Mouse (Mus musculus) large intestine, adult 2 months (tissue): ENCODE data around the gene BC052040. TPM values are rescaled to one million over a fixed set of nuclear protein-coding genes. Genes with fewer than 3 reads are reported as not detected.

ENCODE experiments used
- DNase-seq: peaks from one replicate; pipeline ENCODE4 v3.0.0-alpha.2; 2012; ENCODE audit warnings: low read depth, low spot score
- WGBS: fragments of 180-500 bp; shearing (Covaris S2); methylation state at CpG from one replicate; pipeline ENCODE4 v1.1.7; 2018; 5-methylcytosine and 5-hydroxymethylcytosine counted together
- polyA plus RNA-seq: library from polyadenylated mRNA; depleted of rRNA; stranded (reverse); fragments of >200 nt; gene quantifications from 2 replicates; pipeline ENCODE4 v1.2.3, GENCODE M21; 2012

The BC052040 gene
- polyA plus RNA-seq, 1 experiment, result 2.9 TPM

- 96% methylated on average over 4 of the region's 4 CpGs for WGBS
Measured at GRCm38 (mm10) chr2:115687612-115688011, 106.1 kb downstream of the BC052040 start.

GRCm38 (mm10) chr2:115688282-115688681, 106.8 kb downstream of the BC052040 start:
- WGBS, result 92% methylated on average over 6 of the region's 6 CpGs
- DNase-seq, result no peak

More at GRCm38 (mm10) chr2:115687612-115688011, 106.1 kb downstream of the BC052040 start:
- no peak for DNase-seq

- WGBS, result 94% methylated on average over 3 of the region's 3 CpGs
- DNase-seq, result no peak
Measured at GRCm38 (mm10) chr2:115693841-115694240, 112.3 kb downstream of the BC052040 start.

- WGBS, result 94% methylated on average over 6 of the region's 6 CpGs
- DNase-seq, result no peak
Measured at GRCm38 (mm10) chr2:115694386-115694785, 112.9 kb downstream of the BC052040 start.

- no peak for DNase-seq
- WGBS, result 92% methylated on average over 5 of the region's 5 CpGs
Measured at GRCm38 (mm10) chr2:115699032-115699431, 117.5 kb downstream of the BC052040 start.

GRCm38 (mm10) chr2:115702610-115703009, 121.1 kb downstream of the BC052040 start:
- no peak for DNase-seq
- 91% methylated on average over 5 of the region's 5 CpGs for WGBS

GRCm38 (mm10) chr2:115717535-115717934, 136.0 kb downstream of the BC052040 start:
- DNase-seq, result no peak
- WGBS, result 76% methylated on average over 5 of the region's 5 CpGs

- WGBS, result 80% methylated on average over 3 of the region's 3 CpGs
- no peak for DNase-seq
Measured at GRCm38 (mm10) chr2:115717980-115718379, 136.5 kb downstream of the BC052040 start.

GRCm38 (mm10) chr2:115723452-115723851, 141.9 kb downstream of the BC052040 start:
- no peak for DNase-seq
- WGBS, result 66% methylated on average over 8 of the region's 8 CpGs

- no peak for DNase-seq
- 83% methylated on average over 6 of the region's 6 CpGs for WGBS
Measured at GRCm38 (mm10) chr2:115724216-115724615, 142.7 kb downstream of the BC052040 start.

- no peak for DNase-seq
- 95% methylated on average over 6 of the region's 6 CpGs for WGBS
Measured at GRCm38 (mm10) chr2:115724726-115725125, 143.2 kb downstream of the BC052040 start.

- 81% methylated on average over 6 of the region's 6 CpGs for WGBS
- no peak for DNase-seq
Measured at GRCm38 (mm10) chr2:115725503-115725902, 144.0 kb downstream of the BC052040 start.

- 75% methylated on average over 6 of the region's 6 CpGs for WGBS
- DNase-seq, result no peak
Measured at GRCm38 (mm10) chr2:115725926-115726325, 144.4 kb downstream of the BC052040 start.

GRCm38 (mm10) chr2:115726806-115727205, 145.3 kb downstream of the BC052040 start:
- WGBS, result 87% methylated on average over 5 of the region's 5 CpGs
- DNase-seq, result no peak

- 94% methylated on average over 6 of the region's 6 CpGs for WGBS
- no peak for DNase-seq
Measured at GRCm38 (mm10) chr2:115728627-115729026, 147.1 kb downstream of the BC052040 start.

GRCm38 (mm10) chr2:115730502-115730901, 149.0 kb downstream of the BC052040 start:
- WGBS, result 89% methylated on average over 6 of the region's 6 CpGs
- DNase-seq, result no peak

- DNase-seq, result no peak
- 65% methylated on average over 3 of the region's 3 CpGs for WGBS
Measured at GRCm38 (mm10) chr2:115731171-115731570, 149.7 kb downstream of the BC052040 start.

- 91% methylated on average over 4 of the region's 4 CpGs for WGBS
- no peak for DNase-seq
Measured at GRCm38 (mm10) chr2:115732572-115732971, 151.1 kb downstream of the BC052040 start.

GRCm38 (mm10) chr2:115733017-115733692, 151.6 kb downstream of the BC052040 start:
- whole genome bisulfite sequencing, result 46% methylated on average over 8 of the region's 8 CpGs
- no peak for DNase-seq

GRCm38 (mm10) chr2:115734850-115735249, 153.3 kb downstream of the BC052040 start:
- 79% methylated on average over 6 of the region's 6 CpGs for WGBS

GRCm38 (mm10) chr2:115736416-115736815, 154.9 kb downstream of the BC052040 start:
- DNase-seq, result no peak
- 94% methylated on average over 3 of the region's 3 CpGs for WGBS

More at GRCm38 (mm10) chr2:115734850-115735249, 153.3 kb downstream of the BC052040 start:
- no peak for DNase-seq

GRCm38 (mm10) chr2:115737966-115738365, 156.4 kb downstream of the BC052040 start:
- 97% methylated on average over 2 of the region's 2 CpGs for WGBS
- DNase-seq, result no peak
